Mouse (Mus musculus): ENCODE measurements around the gene Tifab.

DNA sequence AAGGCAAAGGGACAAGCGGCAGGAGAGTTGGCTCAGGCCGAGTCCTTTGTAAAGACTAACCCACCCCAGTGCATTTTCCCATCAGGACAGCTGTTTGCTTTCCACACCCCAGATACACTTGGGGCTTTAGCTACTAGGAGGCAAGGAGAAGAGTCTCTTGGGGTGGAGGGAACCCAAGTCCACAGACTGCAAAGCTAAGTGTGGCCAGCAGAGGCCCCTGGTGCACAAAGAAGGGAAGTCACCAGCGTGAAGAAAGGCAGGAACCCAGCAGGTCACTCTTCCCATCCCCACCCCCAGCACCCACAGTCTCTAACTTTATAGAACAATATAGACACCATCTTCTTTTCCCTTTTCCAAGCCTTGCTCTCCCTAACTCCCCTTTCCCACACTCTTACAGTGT lies 33.2 kb downstream of the Tifab start:
- TF ChIP-seq GATA1 (IDR thresholded peaks at IDR 0.05; ENCODE audit: borderline replicate concordance, low read length) (no peak), FLI1 (IDR thresholded peaks at IDR 0.05; ENCODE audit: low read length) (no peak)

Data from megakaryocyte, embryonic 14.5 days (primary cell).